Mouse (Mus musculus) frontal cortex, postnatal 14 days (tissue): ENCODE data around the gene Dnajc13.

ENCODE experiments used
- DNase-seq, 2 experiments: peaks; one replicate each; pipeline ENCODE4 v3.0.0; 2022; ENCODE audit warnings: low spot score in 2 of 2

Gene Dnajc13

DNA sequence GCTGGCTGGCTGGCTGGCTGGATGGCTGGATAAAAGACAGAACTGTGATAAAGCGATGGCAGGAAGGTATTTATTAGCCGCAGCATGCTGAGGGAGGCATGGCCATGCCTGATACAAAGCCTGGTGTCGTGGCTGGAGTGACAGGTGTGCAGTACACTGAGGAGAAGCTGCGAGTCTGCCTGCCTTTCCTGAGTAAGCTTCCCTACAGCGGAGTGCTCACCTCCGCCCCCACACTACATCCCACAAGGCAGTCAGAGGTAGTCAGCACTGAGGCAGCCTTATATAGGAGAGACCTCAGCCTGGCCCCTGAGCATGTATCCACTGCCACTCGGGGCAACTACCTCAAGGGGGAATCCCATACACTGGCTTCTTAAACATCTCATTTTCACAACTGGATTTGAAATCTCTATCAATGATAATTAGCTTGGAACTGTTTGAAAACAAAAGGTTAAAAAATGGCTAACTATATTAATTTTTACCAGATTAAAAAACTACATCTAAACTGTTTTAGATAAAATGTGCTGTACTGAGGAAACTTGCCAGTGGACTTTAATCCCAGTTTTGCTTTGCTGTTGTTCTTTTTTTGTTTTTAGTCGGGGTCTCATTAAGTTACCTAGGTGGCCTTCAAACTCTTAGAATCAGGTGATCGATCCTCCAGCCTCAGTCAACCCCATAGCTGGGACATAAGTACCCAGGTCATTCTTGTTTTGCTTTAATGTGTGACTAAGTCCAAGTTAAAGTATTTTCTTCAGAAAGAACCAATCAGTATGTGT lies 8.1 kb downstream of the Dnajc13 start:
- no peak for DNase-seq

DNA sequence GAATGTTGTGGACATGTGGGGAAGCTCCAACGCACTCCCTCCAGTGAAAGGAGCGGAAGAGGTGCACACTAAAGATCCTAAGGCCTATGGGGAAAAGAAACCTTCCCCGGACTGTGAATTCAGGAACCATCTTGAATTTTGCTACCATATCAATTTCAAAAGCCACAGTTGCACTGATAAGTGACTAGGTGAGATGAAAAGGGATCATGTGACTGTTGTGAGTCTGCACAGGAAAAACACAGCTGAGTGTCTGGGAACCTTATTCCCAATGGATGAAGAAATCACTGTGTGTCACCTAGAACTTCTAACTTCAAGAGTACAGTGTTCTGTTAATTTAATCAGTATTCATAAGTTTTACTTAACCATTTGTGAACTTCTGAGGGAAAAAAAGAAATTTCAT lies 10.1 kb downstream of the Dnajc13 start:
- no peak for DNase-seq

DNA sequence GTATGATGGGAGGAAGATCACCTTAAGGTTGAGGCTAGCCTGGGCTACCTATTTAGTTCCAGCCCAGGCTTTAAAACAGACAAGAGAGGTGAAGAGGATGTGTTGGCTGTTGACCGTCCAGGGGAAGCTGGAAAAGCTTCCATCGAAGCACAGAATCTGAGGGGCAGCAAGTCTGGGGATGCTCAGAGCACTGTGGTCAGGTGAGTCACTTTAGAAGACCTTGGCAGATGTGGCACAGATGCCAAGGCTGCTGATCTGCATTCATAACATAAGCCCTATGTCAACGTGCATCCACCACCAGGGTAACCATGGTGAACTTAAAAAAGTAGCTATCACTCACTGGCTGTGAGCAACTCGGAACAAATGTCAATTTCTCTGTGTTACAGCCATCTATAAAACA lies 11.0 kb downstream of the Dnajc13 start:
- DNase-seq = no peak

- no peak for DNase-seq
Observed at GRCm38 (mm10) chr9:104251111-104251510, 11.6 kb downstream of the Dnajc13 start.

- DNase-seq = no peak
Observed at GRCm38 (mm10) chr9:104247307-104247987, 15.3 kb downstream of the Dnajc13 start.

DNA sequence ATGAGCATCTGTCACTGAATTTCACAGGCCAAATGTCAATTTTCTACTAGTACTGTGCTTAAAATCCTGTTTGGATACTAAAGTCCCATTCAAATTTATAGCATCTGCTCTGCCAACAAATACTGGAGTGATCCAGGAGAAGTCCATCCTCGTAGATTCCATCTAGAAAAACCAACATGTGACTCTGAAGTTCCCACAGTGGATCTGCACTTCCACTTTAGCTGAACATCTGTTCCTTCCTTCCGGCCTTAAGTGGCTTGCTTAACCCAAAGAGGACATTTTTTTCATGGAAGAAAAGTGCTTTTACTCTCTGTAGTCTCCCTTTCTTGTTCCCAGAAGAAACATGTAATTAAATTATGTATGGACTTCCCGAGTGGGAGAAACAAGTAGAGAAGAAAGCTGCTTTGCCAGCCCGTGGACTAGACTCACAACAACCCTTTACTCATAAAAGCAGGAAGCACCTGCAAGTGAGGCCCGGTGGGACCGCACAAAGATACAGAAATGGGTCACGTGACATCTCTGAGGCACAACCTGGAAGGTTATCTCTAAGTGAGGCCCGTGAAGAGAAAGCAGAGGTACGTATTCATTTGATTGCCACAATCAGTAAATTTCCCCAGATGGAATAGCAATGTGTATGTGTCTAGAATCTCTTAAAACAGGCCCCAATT lies 18.8 kb downstream of the Dnajc13 start:
- DNase-seq = no peak

- DNase-seq = no peak
Observed at GRCm38 (mm10) chr9:104240146-104240545, 22.6 kb downstream of the Dnajc13 start.

GRCm38 (mm10) chr9:104239076-104239475 lies 23.7 kb downstream of the Dnajc13 start:
- DNase-seq = no peak

DNA sequence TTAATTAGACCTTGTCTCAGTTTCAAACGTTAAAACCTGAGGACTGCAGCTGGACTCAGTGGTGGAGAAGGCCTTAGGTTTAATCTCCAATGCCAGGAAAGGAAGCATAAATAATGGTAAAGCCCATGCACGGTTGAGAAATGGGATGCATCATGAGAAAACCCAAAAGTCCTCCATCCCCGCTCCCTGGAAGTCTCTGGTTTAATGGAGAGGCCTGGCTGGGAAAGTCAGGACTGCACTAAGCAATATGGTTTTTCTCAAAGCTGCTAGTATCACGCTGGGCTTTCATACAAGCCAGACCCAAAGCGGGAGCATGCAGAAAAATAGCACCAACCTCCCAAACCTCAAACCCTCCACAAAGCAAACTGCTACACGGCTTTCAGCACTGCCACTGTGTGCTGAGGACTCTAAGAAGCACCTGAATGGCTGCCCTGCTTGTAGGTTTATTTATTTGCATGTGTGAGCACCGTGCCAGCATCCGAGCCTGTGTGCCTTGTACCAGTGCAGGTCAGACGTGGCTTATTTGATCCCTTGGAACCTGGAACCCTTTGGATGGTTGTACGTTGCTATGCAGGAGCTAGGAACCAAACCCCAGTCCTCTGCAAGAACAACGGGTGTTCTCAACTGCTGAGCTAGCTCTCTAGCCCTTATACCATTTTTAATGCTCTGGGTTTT lies 26.3 kb downstream of the Dnajc13 start:
- no peak for DNase-seq

DNA sequence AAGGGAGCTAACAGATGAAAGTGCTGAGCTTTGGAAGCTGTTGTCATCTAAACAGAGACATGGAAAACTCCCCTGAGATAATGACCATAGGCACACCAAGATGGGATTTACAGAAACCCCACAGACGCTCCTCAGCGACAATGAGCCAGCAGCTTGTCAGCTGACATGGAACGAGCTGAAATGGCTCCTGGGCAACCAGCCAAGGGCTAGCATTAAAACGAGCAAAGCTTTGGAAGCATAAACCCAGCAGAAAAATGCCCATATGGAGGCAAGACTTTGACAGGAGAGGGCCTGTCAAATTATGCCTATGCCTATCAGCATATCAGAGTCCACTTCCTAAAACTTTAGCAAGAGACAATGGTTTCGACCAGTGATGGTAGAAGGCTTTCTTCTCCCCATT lies 27.0 kb downstream of the Dnajc13 start:
- no peak for DNase-seq

- no peak for DNase-seq
Observed at GRCm38 (mm10) chr9:104233815-104234214, 28.9 kb downstream of the Dnajc13 start.

DNA sequence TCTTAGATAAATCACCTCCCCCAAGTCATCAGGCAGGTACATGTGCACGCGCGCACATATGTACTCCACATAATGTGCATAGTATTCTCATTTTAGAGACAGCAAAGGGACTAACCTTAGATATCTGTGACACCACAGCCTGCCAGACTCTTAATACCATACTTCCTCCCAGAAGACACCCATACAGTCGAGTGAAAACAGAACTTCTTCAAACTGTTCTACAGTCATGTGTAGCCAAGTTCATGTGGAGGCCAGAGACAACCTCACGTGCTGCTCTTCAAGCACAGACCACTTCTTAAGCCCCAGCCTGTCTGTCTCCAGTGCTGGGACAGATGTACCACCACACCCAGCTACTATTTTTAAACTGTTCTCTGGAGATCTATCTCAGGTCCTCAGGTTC lies 29.7 kb downstream of the Dnajc13 start:
- DNase-seq = no peak

DNA sequence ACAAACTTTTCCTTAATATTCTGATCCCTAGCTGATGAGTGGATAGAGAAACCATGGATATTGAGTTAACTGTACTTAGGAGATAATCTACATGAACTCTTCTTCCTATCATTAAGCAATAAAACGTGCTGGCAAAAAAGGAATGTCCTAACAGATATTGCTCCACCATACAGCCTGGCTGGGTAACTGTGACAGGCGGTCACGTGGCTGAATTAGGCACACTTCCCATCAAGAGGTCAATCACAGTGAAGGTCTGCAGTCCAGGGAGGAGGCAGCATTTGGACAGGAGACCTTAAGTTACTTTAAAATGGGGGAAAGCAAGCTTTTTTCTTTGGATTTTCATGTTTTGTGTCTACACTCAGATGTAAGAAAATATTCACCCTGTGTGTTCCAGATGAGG lies 30.7 kb downstream of the Dnajc13 start:
- DNase-seq = no peak

DNA sequence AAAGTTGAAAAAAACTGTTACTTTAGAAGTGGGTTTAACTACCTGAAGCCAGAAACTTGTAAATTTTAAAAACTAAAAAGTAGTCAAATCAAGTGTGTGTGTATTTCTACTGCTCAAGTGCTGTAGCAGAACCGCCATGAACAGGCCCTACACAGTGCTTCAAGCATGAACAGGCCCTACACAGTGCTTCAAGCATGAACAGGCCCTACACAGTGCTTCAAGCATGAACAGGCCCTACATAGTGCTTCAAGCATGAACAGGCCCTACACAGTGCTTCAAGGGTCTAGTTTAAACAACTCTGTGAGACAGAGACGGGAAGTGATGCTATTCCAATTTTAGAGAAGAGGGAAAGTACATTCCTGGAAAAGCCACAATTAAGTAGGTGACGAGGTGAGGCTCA lies 51.3 kb downstream of the Dnajc13 start:
- DNase-seq = no peak

DNA sequence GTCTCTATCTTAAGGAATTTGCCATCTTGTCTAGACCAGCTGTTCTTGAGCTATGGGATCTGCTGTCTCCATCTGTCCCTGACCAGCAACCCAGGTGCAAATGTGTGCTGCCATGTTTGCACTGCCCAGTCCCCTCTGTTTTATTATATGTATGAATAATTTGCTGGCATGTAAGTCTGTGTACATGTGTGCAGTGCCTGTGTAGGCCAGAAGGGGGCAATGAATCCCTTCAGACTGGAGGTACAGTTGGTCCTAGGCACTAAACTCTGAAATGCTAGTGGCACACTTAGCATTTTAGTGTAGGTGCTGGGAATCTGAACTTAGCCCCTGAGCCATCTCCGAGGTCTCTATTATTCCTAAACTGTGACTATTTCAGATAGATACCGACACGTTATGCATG lies 58.9 kb downstream of the Dnajc13 start:
- peak; percentile 12 to 40 for DNase-seq

GRCm38 (mm10) chr9:104194528-104194927 lies 68.2 kb downstream of the Dnajc13 start:
- DNase-seq = no peak

DNA sequence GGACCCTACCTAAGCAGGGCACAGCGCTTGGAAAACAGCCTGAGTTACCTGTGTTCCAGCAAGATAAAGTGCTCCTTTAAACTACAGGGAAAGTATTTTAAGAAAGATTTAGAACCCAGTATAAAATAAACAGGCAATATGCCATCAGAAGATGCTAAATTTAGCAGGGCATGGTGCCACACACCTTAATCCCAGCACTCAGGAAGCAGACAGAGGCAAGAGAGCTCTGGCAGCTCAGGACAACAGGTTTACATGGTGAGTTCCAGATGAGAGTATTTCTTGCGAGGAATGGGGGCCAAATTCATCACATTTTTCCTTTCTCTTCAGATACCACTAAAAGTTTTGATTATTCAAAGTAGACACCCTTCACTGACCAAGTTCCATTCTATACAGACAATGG lies 68.8 kb downstream of the Dnajc13 start:
- DNase-seq = no peak

DNA sequence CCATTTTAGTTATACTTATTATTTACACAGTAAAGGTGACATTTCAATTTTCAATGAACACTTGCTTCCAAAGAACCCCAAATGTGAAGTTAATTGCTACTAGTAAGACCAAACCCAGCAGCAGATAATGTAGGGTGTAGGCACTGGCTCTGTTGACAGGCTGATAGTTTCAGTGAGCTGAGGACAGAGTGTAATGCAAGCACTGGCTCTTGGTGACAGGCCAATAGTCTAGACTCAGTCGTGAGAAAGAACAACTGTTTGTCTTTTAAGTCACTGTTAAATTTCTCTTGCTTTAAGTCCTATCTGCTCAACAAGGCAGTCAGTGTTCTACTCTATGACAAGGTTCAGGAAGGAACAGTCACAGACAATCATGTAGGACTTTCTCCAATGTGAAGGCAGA lies 69.4 kb downstream of the Dnajc13 start:
- DNase-seq = no peak

- no peak for DNase-seq
Observed at GRCm38 (mm10) chr9:104192513-104192912, 70.2 kb downstream of the Dnajc13 start.

GRCm38 (mm10) chr9:104189657-104190056 lies 73.1 kb downstream of the Dnajc13 start:
- no peak for DNase-seq

GRCm38 (mm10) chr9:104188704-104189103 lies 74.0 kb downstream of the Dnajc13 start:
- no peak for DNase-seq

- DNase-seq = no peak
Observed at GRCm38 (mm10) chr9:104187028-104187427, 75.7 kb downstream of the Dnajc13 start.
